Mouse (Mus musculus) liver, adult (tissue): Measurements from ENCODE around the gene Exoc3l4.

Source experiments
- GATA4 ChIP-seq: IDR thresholded peaks from 2 replicates; pipeline ENCODE4 v1.6.1; 2014; ENCODE audit warnings: mild to moderate bottlenecking, low read length; ENCODE audit not compliant: insufficient replicate concordance

Gene Exoc3l4

GRCm38 (mm10) chr12:111437222-111437900, 20.5 kb downstream of the Exoc3l4 start:
- no peak for TF ChIP-seq GATA4

DNA sequence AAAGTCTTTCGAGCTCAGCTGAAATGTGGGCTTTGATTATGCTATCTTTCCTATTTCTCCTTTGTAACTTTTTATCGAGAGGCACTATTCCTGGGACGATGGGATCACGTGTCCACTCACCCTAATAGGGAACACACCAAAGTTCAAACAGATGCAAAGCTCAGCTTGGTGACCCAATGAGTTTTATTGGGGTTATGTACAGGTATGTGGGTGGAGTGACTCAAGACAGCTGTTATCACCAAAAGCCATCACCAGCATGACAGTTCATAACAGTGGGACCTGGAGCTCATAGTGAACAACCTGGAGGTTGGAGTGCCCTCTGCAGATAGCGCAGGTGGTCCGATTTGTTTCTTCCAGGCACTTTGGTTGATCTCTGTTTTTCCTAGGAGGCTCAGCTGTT, 22.0 kb downstream of the Exoc3l4 start:
- TF ChIP-seq GATA4: no peak

DNA sequence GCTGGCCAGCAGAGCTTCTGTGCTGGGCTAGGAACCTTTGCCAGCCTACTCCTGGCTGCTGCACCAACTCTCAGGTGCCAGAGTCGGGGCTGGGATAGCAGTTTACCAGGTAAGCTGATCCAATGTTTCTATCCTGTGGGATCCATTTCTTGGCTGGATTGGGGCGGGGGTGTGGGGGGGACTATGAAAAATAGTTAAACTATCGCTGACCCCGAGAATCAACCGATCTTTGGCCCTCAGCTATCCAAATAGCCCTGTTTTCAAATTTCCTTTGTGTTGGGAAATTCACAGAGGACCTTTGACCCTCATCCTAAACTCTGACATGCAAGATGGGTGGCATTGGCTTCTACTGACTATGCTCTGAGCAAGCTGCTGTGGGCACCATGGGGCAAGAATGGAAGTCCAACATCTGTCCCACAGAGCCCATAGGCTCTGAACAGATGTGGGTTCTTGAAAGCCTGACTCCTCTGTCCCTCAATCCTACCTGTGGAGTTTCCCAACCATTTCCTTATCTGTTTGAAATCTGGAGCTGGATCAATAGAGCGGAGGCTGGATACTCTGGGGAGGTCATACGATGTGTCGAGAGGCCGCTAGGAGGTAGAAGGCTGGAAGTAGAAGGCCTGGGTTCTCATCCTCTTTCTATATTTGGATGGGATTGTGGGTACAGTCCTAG, 24.0 kb downstream of the Exoc3l4 start:
- peak; percentile 96 for TF ChIP-seq GATA4

GRCm38 (mm10) chr12:111441523-111441922, 24.7 kb downstream of the Exoc3l4 start:
- no peak for TF ChIP-seq GATA4

- TF ChIP-seq GATA4: no peak
These were observed 25.6 kb downstream of the Exoc3l4 start, which contains the start of gene Tnfaip2 for GRCm38 (mm10) chr12:111442309-111443010. TSS of gene Tnfaip2 (plus strand) at chr12:111442469.

- no peak for TF ChIP-seq GATA4
These were observed 26.4 kb downstream of the Exoc3l4 start for GRCm38 (mm10) chr12:111443011-111443870.

GRCm38 (mm10) chr12:111443921-111444831, 27.4 kb downstream of the Exoc3l4 start:
- no peak for TF ChIP-seq GATA4

DNA sequence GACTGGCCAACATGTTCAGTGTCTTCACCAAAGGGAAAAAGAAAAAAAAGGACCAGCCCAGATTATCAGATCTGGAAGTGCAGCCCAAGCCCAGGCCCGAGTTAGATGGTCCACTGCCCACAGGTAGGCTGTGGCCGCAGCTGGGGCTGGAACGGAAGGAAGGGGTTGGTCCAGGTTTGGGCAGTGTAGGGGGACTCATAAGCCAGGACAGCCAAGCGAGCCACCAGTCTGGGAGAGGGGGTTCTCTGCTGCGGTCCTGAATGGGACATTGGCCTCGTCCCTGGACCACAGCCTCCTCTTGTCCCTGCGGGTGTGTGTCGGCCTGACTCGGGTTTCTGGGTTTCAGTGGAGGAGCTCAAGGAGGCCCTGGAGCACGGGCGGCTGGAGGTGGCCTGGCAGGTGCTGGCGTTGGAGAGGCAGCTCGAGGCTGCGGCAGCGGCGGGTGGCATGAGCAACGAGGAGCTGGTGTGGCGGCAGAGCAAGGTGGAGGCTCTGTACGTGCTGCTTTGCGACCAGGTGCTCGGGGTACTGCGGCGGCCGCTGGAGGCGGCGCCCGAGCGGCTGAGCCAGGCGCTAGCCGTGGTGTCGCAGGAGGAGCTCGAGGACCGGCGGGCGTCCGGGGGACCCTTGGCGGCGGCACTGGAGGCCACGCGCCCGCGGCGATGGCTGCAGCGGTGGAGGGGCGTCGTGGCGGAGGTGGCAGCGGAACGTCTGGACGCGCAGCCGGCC, 28.5 kb downstream of the Exoc3l4 start:
- no peak for TF ChIP-seq GATA4

GRCm38 (mm10) chr12:111445890-111446613, 29.2 kb downstream of the Exoc3l4 start:
- TF ChIP-seq GATA4: no peak

DNA sequence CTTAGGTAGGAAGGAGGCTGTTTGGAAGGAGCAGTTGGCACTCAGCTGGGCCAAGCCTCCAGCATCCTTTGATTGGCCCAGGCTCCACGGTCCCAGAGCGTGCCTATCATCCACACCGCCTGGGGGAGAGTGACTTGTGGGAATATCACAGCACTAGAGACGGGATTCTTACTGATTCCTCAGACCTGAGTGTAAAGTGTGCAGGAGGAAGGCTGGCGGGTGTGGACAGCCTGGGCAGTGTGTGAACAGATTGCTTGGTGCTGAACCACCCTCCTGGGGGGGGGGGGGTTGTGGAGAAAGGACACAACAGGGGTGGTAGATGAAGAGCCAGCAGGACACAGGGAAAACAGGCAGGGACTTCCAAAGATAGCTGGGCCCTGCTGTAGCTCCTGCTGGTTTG, 29.9 kb downstream of the Exoc3l4 start:
- no peak for TF ChIP-seq GATA4

DNA sequence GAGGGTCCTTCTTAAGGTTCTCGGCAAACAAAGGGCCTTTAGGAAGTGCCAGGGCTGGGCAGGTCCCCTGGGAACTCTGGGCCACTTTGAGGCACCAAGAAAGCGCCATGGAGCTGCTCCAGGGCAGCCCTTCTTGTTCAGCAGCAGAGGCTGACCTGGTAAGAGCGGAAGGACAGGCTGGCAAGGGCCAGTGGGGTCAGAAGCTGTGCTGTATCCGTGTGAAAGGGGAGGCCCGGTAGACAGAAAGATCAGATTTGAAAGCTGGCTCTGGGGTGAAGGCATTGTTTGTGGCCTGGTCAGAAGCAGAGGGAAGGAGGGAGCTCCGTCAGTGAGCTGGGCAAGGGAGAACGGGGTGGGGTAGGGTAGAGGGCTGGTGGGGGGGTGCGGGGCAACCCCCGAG, 30.5 kb downstream of the Exoc3l4 start:
- TF ChIP-seq GATA4: no peak

DNA sequence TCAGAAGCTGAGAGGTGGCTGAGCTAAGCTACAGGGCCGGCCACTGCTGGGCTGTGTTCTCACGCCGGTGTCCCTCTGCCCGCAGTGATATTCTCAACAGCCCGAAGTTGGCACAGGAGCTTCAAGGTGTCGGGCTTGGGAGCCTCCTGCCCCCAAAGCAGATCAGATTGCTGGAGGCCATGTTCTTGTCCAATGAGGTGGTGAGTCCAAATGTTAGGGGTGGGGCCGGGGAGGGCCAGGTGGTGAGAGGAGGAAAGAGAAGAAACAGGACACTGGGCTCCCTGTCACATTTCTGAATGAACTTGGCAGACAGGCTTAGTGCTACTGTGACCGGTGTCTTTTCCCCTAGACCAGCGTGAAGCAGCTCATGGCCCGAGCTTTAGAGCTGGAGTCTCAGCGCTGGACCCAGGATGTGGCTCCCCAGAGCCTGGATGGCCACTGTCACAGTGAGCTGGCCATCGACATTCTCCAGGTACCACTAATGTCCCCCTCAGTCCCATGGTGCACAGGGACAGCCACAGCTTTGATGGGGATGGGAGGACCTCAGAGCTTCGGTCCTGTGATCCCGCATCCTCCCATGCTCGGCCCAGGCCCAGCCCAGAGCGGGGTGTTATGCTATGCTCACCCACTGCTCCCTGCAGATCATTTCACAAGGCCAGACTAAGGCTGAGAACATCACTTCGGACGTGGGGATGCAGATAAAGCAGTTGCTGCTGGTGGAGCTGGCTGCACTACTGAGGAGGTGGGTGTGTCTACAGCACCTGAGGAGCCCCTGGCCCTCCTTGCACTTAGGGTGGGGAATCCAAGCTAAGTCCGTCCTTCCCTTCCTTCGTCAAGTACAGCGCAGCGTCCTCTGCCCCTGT, 31.3 kb downstream of the Exoc3l4 start:
- no peak for TF ChIP-seq GATA4
